8 mouse cellular contexts compared by ENCODE assay signal in genomic region chr13:34038901-34039341, GRCm38 (mm10). TPM values are rescaled to one million over a fixed set of nuclear protein-coding genes. Genes with fewer than 3 reads are reported as not detected.
DNase-seq lines count a peak whose midpoint lies in the region; ATAC-seq and TF ChIP-seq lines count a peak whose summit lies in the region.

No protein-coding gene starts in this region.

- peak overlapping the region; percentile 77 for H3K4me2 ChIP-seq in lung, embryonic 16.5 days (ENCODE audit: low read depth, low read length)
- H3K4me2 ChIP-seq in hindbrain, embryonic 14.5 days (replicated peaks): peak overlapping the region; percentile 67
- peak overlapping the region; percentile 79 for H3K4me2 ChIP-seq in limb, embryonic 13.5 days (replicated peaks)
- peak overlapping the region; percentile 89 for H3K4me2 ChIP-seq in stomach, embryonic 16.5 days (ENCODE audit: low read depth, low read length)

- no peaks in the 10 kb centered on the region for H3K9me3 ChIP-seq in lung, embryonic 16.5 days (ENCODE audit: control insufficient read depth, low read length)
- H3K9me3 ChIP-seq in hindbrain, embryonic 14.5 days (ENCODE audit: control insufficient read depth, low read length): no peaks in the 10 kb centered on the region
- 0 out of 2 replicates have a peak, but pooled peaks cover 5% of the 10 kb centered on the region for H3K9me3 ChIP-seq in limb, embryonic 13.5 days
- H3K9me3 ChIP-seq in stomach, embryonic 16.5 days (replicated peaks; ENCODE audit: control insufficient read depth, low read length): no peaks in the 10 kb centered on the region

- peak overlapping the region; percentile 76 for H3K4me3 ChIP-seq in lung, embryonic 16.5 days (ENCODE audit: low read length)
- H3K4me3 ChIP-seq in lung, adult 2 months (replicated peaks; ENCODE audit: extremely low read depth, low read depth, low read length): no peak overlapping the region
- peak overlapping the region; percentile 76 for H3K4me3 ChIP-seq in hindbrain, embryonic 14.5 days (replicated peaks; ENCODE audit: low read length)
- H3K4me3 ChIP-seq in limb, embryonic 13.5 days: peak overlapping the region; percentile 73
- peak overlapping the region; percentile 76 for H3K4me3 ChIP-seq in stomach, embryonic 16.5 days (replicated peaks; ENCODE audit: low read length)

- no peak for TF ChIP-seq CTCF in lung, adult 2 months (IDR thresholded peaks at IDR 0.05; ENCODE audit: insufficient read depth, low read length)

- no peak overlapping the region for H3K27ac ChIP-seq in lung, embryonic 16.5 days (ENCODE audit: low read length)
- no peak overlapping the region for H3K27ac ChIP-seq in hindbrain, embryonic 14.5 days
- 0 out of 2 replicates have a peak overlapping the region, but pooled peaks have one; percentile 28 for H3K27ac ChIP-seq in limb, embryonic 13.5 days
- peak overlapping the region; percentile 63 for H3K27ac ChIP-seq in stomach, embryonic 16.5 days (ENCODE audit: low read length)

- DNase-seq in lung, adult 2 months: no peak
- no peak for DNase-seq in hindbrain, embryonic 14.5 days (ENCODE audit: low spot score)
- no peak for DNase-seq in layer of hippocampus, adult 9-11 months
- no peak for DNase-seq in urinary bladder, postnatal 10 days (ENCODE audit: low spot score)
- DNase-seq in c-Kit-positive CD71-positive TER-119-positive erythroid progenitor cells, embryonic 14.5 days (ENCODE audit: low spot score): no peak

- H3K27me3 ChIP-seq in lung, embryonic 16.5 days (ENCODE audit: control insufficient read depth, insufficient read depth, low read depth, low read length): no peaks in the 10 kb centered on the region
- no peaks in the 10 kb centered on the region for H3K27me3 ChIP-seq in hindbrain, embryonic 14.5 days (ENCODE audit: control insufficient read depth, insufficient read depth, low read length)
- no peaks in the 10 kb centered on the region for H3K27me3 ChIP-seq in limb, embryonic 13.5 days
- no peaks in the 10 kb centered on the region for H3K27me3 ChIP-seq in stomach, embryonic 16.5 days (ENCODE audit: control insufficient read depth, insufficient read depth, low read length)

- H3K4me1 ChIP-seq in lung, embryonic 16.5 days (replicated peaks; ENCODE audit: control insufficient read depth, insufficient read depth, low read length): peaks cover 20% of the 10 kb centered on the region
- peaks cover 6% of the 10 kb centered on the region; the same call in 1 of the 2 replicates for H3K4me1 ChIP-seq in lung, adult 2 months (ENCODE audit: control insufficient read depth, insufficient read depth, low read length)
- peaks cover 13% of the 10 kb centered on the region for H3K4me1 ChIP-seq in hindbrain, embryonic 14.5 days (replicated peaks; ENCODE audit: control insufficient read depth, insufficient read depth, low read length)
- H3K4me1 ChIP-seq in limb, embryonic 13.5 days: peaks cover 16% of the 10 kb centered on the region
- H3K4me1 ChIP-seq in stomach, embryonic 16.5 days (ENCODE audit: control insufficient read depth, insufficient read depth, low read length): peaks cover 11% of the 10 kb centered on the region

- WGBS in lung, embryonic 16.5 days: 36% methylated on average over 8 of the region's 8 CpGs
- 53% methylated on average over 8 of the region's 8 CpGs for WGBS in lung, adult 2 months
- WGBS in hindbrain, embryonic 14.5 days: 48% methylated on average over 8 of the region's 8 CpGs
- 40% methylated on average over 8 of the region's 8 CpGs for WGBS in limb, embryonic 13.5 days
- WGBS in stomach, embryonic 16.5 days: 31% methylated on average over 8 of the region's 8 CpGs

- H3K9ac ChIP-seq in lung, embryonic 16.5 days (ENCODE audit: low read length): peak overlapping the region; percentile 32; the same call in 1 of the 2 replicates
- peak overlapping the region; percentile 37; the same call in 1 of the 2 replicates for H3K9ac ChIP-seq in hindbrain, embryonic 14.5 days
- peak overlapping the region; percentile 51 for H3K9ac ChIP-seq in limb, embryonic 13.5 days
- H3K9ac ChIP-seq in stomach, embryonic 16.5 days (ENCODE audit: low read length): 0 out of 2 replicates have a peak overlapping the region, but pooled peaks have one; percentile 29

- H3K36me3 ChIP-seq in lung, embryonic 16.5 days (ENCODE audit: control insufficient read depth, insufficient read depth, low read length): peaks cover 2% of the 10 kb centered on the region; the same call in 1 of the 2 replicates
- H3K36me3 ChIP-seq in hindbrain, embryonic 14.5 days (replicated peaks; ENCODE audit: control insufficient read depth, insufficient read depth): 0 out of 2 replicates have a peak, but pooled peaks cover 2% of the 10 kb centered on the region
- H3K36me3 ChIP-seq in limb, embryonic 13.5 days: peaks cover 11% of the 10 kb centered on the region
- 0 out of 2 replicates have a peak, but pooled peaks cover 6% of the 10 kb centered on the region for H3K36me3 ChIP-seq in stomach, embryonic 16.5 days (ENCODE audit: control insufficient read depth, insufficient read depth, low read length)

- ATAC-seq in lung, embryonic 16.5 days (ENCODE audit: low read depth): no peak
- no peak for ATAC-seq in hindbrain, embryonic 14.5 days (ENCODE audit: low FRiP score)
- no peak for ATAC-seq in limb, embryonic 13.5 days (ENCODE audit: low FRiP score, low read depth)
- ATAC-seq in stomach, embryonic 16.5 days (ENCODE audit: insufficient read depth, low FRiP score): no peak

- no peak for TF ChIP-seq POLR2A in lung, adult 2 months (IDR thresholded peaks at IDR 0.05; ENCODE audit: borderline replicate concordance, extremely low read depth, low read depth, low read length)

RNA-seq across cellular contexts. Expression of gene Bphl, which starts 1.5 kb away (rescaled TPM):
- polyA plus RNA-seq in lung, embryonic 16.5 days (2015; fragmentation: Nextera tagmentation; extraction: Ambion mirVana): 70.6 and 80.8 TPM in 2 replicates
- 37.4 and 41.8 TPM in 2 replicates for polyA plus RNA-seq in lung, adult 2 months (2012; rRNA removed)
- polyA plus RNA-seq in hindbrain, embryonic 14.5 days (2014; fragmentation: Nextera tagmentation; extraction: Ambion mirVana): 42.8 and 43.5 TPM in 2 replicates
- polyA plus RNA-seq in limb, embryonic 13.5 days (2015; fragmentation: Nextera tagmentation; extraction: Ambion mirVana): 42.3 and 46.5 TPM in 2 replicates
- 48.9 and 49.8 TPM in 2 replicates for polyA plus RNA-seq in stomach, embryonic 16.5 days (2015; fragmentation: Nextera tagmentation; extraction: Ambion mirVana)

RNA-seq across cellular contexts. Expression of gene Serpinb6a, which starts 36.3 kb away (rescaled TPM):
- 56.2 and 73.2 TPM in 2 replicates for polyA plus RNA-seq in lung, embryonic 16.5 days (2015; fragmentation: Nextera tagmentation; extraction: Ambion mirVana)
- 58.6 and 128 TPM in 2 replicates for polyA plus RNA-seq in lung, adult 2 months (2012; rRNA removed)
- 42.1 TPM in 2 replicates for polyA plus RNA-seq in hindbrain, embryonic 14.5 days (2014; fragmentation: Nextera tagmentation; extraction: Ambion mirVana)
- polyA plus RNA-seq in limb, embryonic 13.5 days (2015; fragmentation: Nextera tagmentation; extraction: Ambion mirVana): 65.9 and 70.3 TPM in 2 replicates
- 66.4 and 75.2 TPM in 2 replicates for polyA plus RNA-seq in stomach, embryonic 16.5 days (2015; fragmentation: Nextera tagmentation; extraction: Ambion mirVana)

RNA-seq across cellular contexts. Expression of gene Ripk1, which starts 36.8 kb away (rescaled TPM):
- 20.3 and 22.7 TPM in 2 replicates for polyA plus RNA-seq in lung, embryonic 16.5 days (2015; fragmentation: Nextera tagmentation; extraction: Ambion mirVana)
- 10.8 and 15.8 TPM in 2 replicates for polyA plus RNA-seq in lung, adult 2 months (2012; rRNA removed)
- polyA plus RNA-seq in hindbrain, embryonic 14.5 days (2014; fragmentation: Nextera tagmentation; extraction: Ambion mirVana): 6.5 and 8.2 TPM in 2 replicates
- polyA plus RNA-seq in limb, embryonic 13.5 days (2015; fragmentation: Nextera tagmentation; extraction: Ambion mirVana): 14.0 and 15.8 TPM in 2 replicates
- 17.8 TPM in 2 replicates for polyA plus RNA-seq in stomach, embryonic 16.5 days (2015; fragmentation: Nextera tagmentation; extraction: Ambion mirVana)

RNA-seq across cellular contexts. Expression of gene Tubb2a, which starts 38.9 kb away (rescaled TPM):
- polyA plus RNA-seq in lung, embryonic 16.5 days (2015; fragmentation: Nextera tagmentation; extraction: Ambion mirVana): 185 and 193 TPM in 2 replicates
- polyA plus RNA-seq in lung, adult 2 months (2012; rRNA removed): 320 and 386 TPM in 2 replicates
- 2,565 and 2,873 TPM in 2 replicates for polyA plus RNA-seq in hindbrain, embryonic 14.5 days (2014; fragmentation: Nextera tagmentation; extraction: Ambion mirVana)
- 150 and 152 TPM in 2 replicates for polyA plus RNA-seq in limb, embryonic 13.5 days (2015; fragmentation: Nextera tagmentation; extraction: Ambion mirVana)
- 221 and 243 TPM in 2 replicates for polyA plus RNA-seq in stomach, embryonic 16.5 days (2015; fragmentation: Nextera tagmentation; extraction: Ambion mirVana)

Comparison
In these comparisons a context has a peak if more than half of its experiments do, and no peak if none do; other contexts are left out.
1. H3K27ac ChIP-seq: peak in limb, embryonic 13.5 days (single experiment) and stomach, embryonic 16.5 days (single experiment); none in lung, embryonic 16.5 days (single experiment) and hindbrain, embryonic 14.5 days (single experiment).
2. Peak in every context shown above with its lines, with median percentiles within 50 percentile points of each other: H3K4me2 ChIP-seq and H3K9ac ChIP-seq.